Mouse (Mus musculus): ENCODE data around the gene Hoga1. TPM values are rescaled to one million over a fixed set of nuclear protein-coding genes. Genes with fewer than 3 reads are reported as not detected.

Hoga1 gene
- polyA plus RNA-seq, 1 experiment from 2014 or later = 9.8 TPM

GRCm38 (mm10) chr19:42054255-42054654 lies 8.8 kb downstream of the Hoga1 start:
- no peaks in the 10 kb centered on the region for H3K4me1 ChIP-seq (ENCODE audit: control insufficient read depth, insufficient read depth, low read length)
- no peak overlapping the region for H3K4me3 ChIP-seq (ENCODE audit: low read length)
- no peak overlapping the region for H3K4me2 ChIP-seq (replicated peaks; ENCODE audit: low read depth, low read length)
- no peaks in the 10 kb centered on the region for H3K36me3 ChIP-seq (ENCODE audit: control insufficient read depth, insufficient read depth, low read length)
- no peaks in the 10 kb centered on the region for H3K27me3 ChIP-seq (ENCODE audit: control insufficient read depth, insufficient read depth, low read length)
- no peak overlapping the region for H3K9ac ChIP-seq (ENCODE audit: low read depth, low read length)
- 59% methylated on average over 6 of the region's 6 CpGs for WGBS
- no peaks in the 10 kb centered on the region for H3K9me3 ChIP-seq (ENCODE audit: control insufficient read depth, low read length)
- ATAC-seq (ENCODE audit: low FRiP score, low TSS enrichment) = no peak
- no peak overlapping the region for H3K27ac ChIP-seq (ENCODE audit: low read depth, low read length)

DNA sequence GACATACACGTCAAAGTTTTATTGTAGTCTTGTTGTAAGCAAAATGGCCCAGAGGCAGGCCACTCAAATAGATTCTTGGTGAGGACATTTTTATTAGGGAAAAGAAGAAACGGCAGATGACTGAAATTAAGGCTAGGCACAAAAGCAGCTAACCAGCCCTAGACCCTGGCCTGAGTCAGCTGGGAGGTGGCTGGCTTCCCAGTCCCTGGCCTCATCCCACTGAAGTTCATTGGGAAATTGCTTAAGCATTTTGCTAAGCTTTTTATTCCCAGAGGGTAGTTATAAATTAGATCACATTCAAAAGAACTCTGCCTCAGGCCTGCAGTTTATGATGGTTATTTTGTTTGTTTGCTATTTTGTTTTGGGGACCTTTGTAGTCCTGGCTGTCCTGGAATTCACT lies 10.5 kb downstream of the Hoga1 start:
- Histone ChIP-seq H3K4me3 (ENCODE audit: low read length) (no peak overlapping the region), H3K9me3 (ENCODE audit: control insufficient read depth, low read length) (no peaks in the 10 kb centered on the region), H3K36me3 (ENCODE audit: control insufficient read depth, insufficient read depth, low read length) (no peaks in the 10 kb centered on the region), H3K4me2 (replicated peaks; ENCODE audit: low read depth, low read length) (no peak overlapping the region), H3K27me3 (ENCODE audit: control insufficient read depth, insufficient read depth, low read length) (no peaks in the 10 kb centered on the region), H3K4me1 (ENCODE audit: control insufficient read depth, insufficient read depth, low read length) (no peaks in the 10 kb centered on the region), H3K27ac (ENCODE audit: low read depth, low read length) (no peak overlapping the region), H3K9ac (ENCODE audit: low read depth, low read length) (no peak overlapping the region)
- ATAC-seq (ENCODE audit: low FRiP score, low TSS enrichment) = no peak
- WGBS = 71% methylated on average over 2 of the region's 2 CpGs

- Histone ChIP-seq H3K27ac (ENCODE audit: low read depth, low read length) (no peak overlapping the region), H3K27me3 (ENCODE audit: control insufficient read depth, insufficient read depth, low read length) (no peaks in the 10 kb centered on the region), H3K4me1 (ENCODE audit: control insufficient read depth, insufficient read depth, low read length) (no peaks in the 10 kb centered on the region), H3K4me3 (ENCODE audit: low read length) (no peak overlapping the region), H3K9me3 (ENCODE audit: control insufficient read depth, low read length) (no peaks in the 10 kb centered on the region), H3K9ac (ENCODE audit: low read depth, low read length) (no peak overlapping the region), H3K4me2 (replicated peaks; ENCODE audit: low read depth, low read length) (no peak overlapping the region), H3K36me3 (ENCODE audit: control insufficient read depth, insufficient read depth, low read length) (no peaks in the 10 kb centered on the region)
- 76% methylated on average over 6 of the region's 6 CpGs for WGBS
- ATAC-seq (ENCODE audit: low FRiP score, low TSS enrichment) = no peak
Observed at GRCm38 (mm10) chr19:42056719-42057409, 11.5 kb downstream of the Hoga1 start.

- H3K36me3 ChIP-seq (ENCODE audit: control insufficient read depth, insufficient read depth, low read length) = no peaks in the 10 kb centered on the region
- no peak overlapping the region for H3K4me3 ChIP-seq (ENCODE audit: low read length)
- WGBS = 54% methylated on average over 7 of the region's 7 CpGs
- H3K9ac ChIP-seq (ENCODE audit: low read depth, low read length) = no peak overlapping the region
- H3K27ac ChIP-seq (ENCODE audit: low read depth, low read length) = no peak overlapping the region
- no peaks in the 10 kb centered on the region for H3K9me3 ChIP-seq (ENCODE audit: control insufficient read depth, low read length)
- H3K4me1 ChIP-seq (ENCODE audit: control insufficient read depth, insufficient read depth, low read length) = no peaks in the 10 kb centered on the region
- H3K4me2 ChIP-seq (replicated peaks; ENCODE audit: low read depth, low read length) = no peak overlapping the region
- H3K27me3 ChIP-seq (ENCODE audit: control insufficient read depth, insufficient read depth, low read length) = no peaks in the 10 kb centered on the region
- no peak for ATAC-seq (ENCODE audit: low FRiP score, low TSS enrichment)
Observed at GRCm38 (mm10) chr19:42058426-42058825, 13.0 kb downstream of the Hoga1 start.

GRCm38 (mm10) chr19:42061443-42061842 lies 16.0 kb downstream of the Hoga1 start:
- 88% methylated on average over 7 of the region's 7 CpGs for WGBS
- H3K27ac ChIP-seq (ENCODE audit: low read depth, low read length) = no peak overlapping the region
- H3K4me1 ChIP-seq (ENCODE audit: control insufficient read depth, insufficient read depth, low read length) = no peaks in the 10 kb centered on the region
- no peak overlapping the region for H3K4me2 ChIP-seq (replicated peaks; ENCODE audit: low read depth, low read length)
- no peaks in the 10 kb centered on the region for H3K9me3 ChIP-seq (ENCODE audit: control insufficient read depth, low read length)
- no peaks in the 10 kb centered on the region for H3K27me3 ChIP-seq (ENCODE audit: control insufficient read depth, insufficient read depth, low read length)
- no peak for ATAC-seq (ENCODE audit: low FRiP score, low TSS enrichment)
- H3K36me3 ChIP-seq (ENCODE audit: control insufficient read depth, insufficient read depth, low read length) = no peaks in the 10 kb centered on the region
- no peak overlapping the region for H3K9ac ChIP-seq (ENCODE audit: low read depth, low read length)
- no peak overlapping the region for H3K4me3 ChIP-seq (ENCODE audit: low read length)

DNA sequence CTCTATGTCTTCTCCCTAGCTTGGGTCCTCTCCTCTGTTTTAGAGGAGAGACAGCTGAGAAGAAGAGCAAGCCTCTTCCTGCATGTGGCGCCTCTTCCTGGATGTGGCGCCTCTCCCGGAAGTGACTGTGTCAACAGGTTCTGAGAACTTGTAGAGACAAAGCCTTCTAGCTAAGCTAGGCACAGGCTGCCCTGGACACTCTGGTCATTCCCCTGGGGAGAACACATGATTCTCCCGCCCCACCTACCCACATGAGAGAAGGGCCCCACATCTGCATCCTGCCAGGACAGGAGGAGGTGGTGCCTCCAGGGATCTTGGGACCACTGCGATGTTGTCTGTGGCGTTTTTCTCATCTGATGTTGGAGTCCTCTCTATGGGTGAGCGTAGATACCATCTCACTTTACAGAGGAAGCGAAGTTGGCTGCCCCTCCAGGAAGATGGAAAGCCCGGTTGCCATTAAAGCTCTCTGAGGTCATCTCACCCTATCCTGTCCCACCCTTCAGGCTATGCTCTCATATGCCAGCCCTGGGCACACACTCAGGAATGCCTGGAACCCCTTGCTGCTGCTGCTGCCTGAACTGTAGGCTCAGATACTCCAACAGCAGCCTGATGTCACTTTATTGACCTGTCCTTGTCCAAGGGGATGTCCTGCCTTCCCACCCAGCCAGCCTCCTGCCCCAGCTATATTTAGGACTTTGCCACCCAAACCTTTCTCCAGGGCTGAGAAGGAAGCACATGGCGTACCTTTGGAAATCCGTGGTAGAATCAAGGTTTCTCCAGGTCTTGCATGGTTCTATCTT lies 23.2 kb downstream of the Hoga1 start:
- H3K4me1 ChIP-seq (ENCODE audit: control insufficient read depth, insufficient read depth, low read length) = no peaks in the 10 kb centered on the region
- H3K4me3 ChIP-seq (ENCODE audit: low read length) = no peak overlapping the region
- H3K4me2 ChIP-seq (replicated peaks; ENCODE audit: low read depth, low read length) = no peak overlapping the region
- H3K27me3 ChIP-seq (ENCODE audit: control insufficient read depth, insufficient read depth, low read length) = no peaks in the 10 kb centered on the region
- ATAC-seq (ENCODE audit: low FRiP score, low TSS enrichment) = no peak
- WGBS = 77% methylated on average over 11 of the region's 11 CpGs
- no peaks in the 10 kb centered on the region for H3K9me3 ChIP-seq (ENCODE audit: control insufficient read depth, low read length)
- H3K9ac ChIP-seq (ENCODE audit: low read depth, low read length) = no peak overlapping the region
- H3K27ac ChIP-seq (ENCODE audit: low read depth, low read length) = no peak overlapping the region
- no peaks in the 10 kb centered on the region for H3K36me3 ChIP-seq (ENCODE audit: control insufficient read depth, insufficient read depth, low read length)

GRCm38 (mm10) chr19:42069241-42069525 lies 23.8 kb downstream of the Hoga1 start:
- H3K9me3 ChIP-seq (ENCODE audit: control insufficient read depth, low read length) = no peaks in the 10 kb centered on the region
- no peaks in the 10 kb centered on the region for H3K4me1 ChIP-seq (ENCODE audit: control insufficient read depth, insufficient read depth, low read length)
- ATAC-seq (ENCODE audit: low FRiP score, low TSS enrichment) = no peak
- H3K36me3 ChIP-seq (ENCODE audit: control insufficient read depth, insufficient read depth, low read length) = no peaks in the 10 kb centered on the region
- H3K27me3 ChIP-seq (ENCODE audit: control insufficient read depth, insufficient read depth, low read length) = no peaks in the 10 kb centered on the region
- 64% methylated on average over 6 of the region's 6 CpGs for WGBS
- no peak overlapping the region for H3K9ac ChIP-seq (ENCODE audit: low read depth, low read length)
- H3K4me2 ChIP-seq (replicated peaks; ENCODE audit: low read depth, low read length) = no peak overlapping the region
- no peak overlapping the region for H3K27ac ChIP-seq (ENCODE audit: low read depth, low read length)
- H3K4me3 ChIP-seq (ENCODE audit: low read length) = no peak overlapping the region

DNA sequence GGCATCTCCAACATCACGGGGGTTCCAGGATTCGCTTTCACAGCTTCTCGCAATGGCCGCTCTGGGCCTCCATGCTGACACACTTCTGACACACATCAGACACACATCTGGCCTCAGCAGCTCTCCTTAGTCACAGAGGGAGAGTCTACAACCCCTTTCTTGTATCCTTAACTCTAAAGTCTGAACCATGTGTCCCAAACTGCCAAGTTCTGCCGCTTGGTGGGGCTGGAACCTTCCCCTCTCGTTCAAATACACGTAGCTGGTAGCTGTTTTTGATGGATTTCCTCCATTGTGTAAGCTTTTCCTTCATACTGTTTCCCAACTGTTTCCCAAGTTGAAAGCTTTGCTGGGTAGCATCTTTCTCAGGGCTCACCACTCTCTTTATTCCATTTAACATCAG lies 25.8 kb downstream of the Hoga1 start:
- no peaks in the 10 kb centered on the region for H3K27me3 ChIP-seq (ENCODE audit: control insufficient read depth, insufficient read depth, low read length)
- H3K4me3 ChIP-seq (ENCODE audit: low read length) = no peak overlapping the region
- no peaks in the 10 kb centered on the region for H3K9me3 ChIP-seq (ENCODE audit: control insufficient read depth, low read length)
- no peak overlapping the region for H3K4me2 ChIP-seq (replicated peaks; ENCODE audit: low read depth, low read length)
- H3K4me1 ChIP-seq (ENCODE audit: control insufficient read depth, insufficient read depth, low read length) = no peaks in the 10 kb centered on the region
- peaks cover 10% of the 10 kb centered on the region for H3K36me3 ChIP-seq (ENCODE audit: control insufficient read depth, insufficient read depth, low read length)
- no peak overlapping the region for H3K9ac ChIP-seq (ENCODE audit: low read depth, low read length)
- WGBS = 79% methylated on average over 7 of the region's 7 CpGs
- ATAC-seq (ENCODE audit: low FRiP score, low TSS enrichment) = no peak
- H3K27ac ChIP-seq (ENCODE audit: low read depth, low read length) = no peak overlapping the region

- 82% methylated on average over 15 of the region's 15 CpGs for whole genome bisulfite sequencing
- Histone ChIP-seq H3K9me3 (ENCODE audit: control insufficient read depth, low read length) (no peaks in the 10 kb centered on the region), H3K4me3 (ENCODE audit: low read length) (no peak overlapping the region), H3K4me2 (replicated peaks; ENCODE audit: low read depth, low read length) (no peak overlapping the region), H3K4me1 (ENCODE audit: control insufficient read depth, insufficient read depth, low read length) (no peaks in the 10 kb centered on the region), H3K36me3 (ENCODE audit: control insufficient read depth, insufficient read depth, low read length) (peaks cover 13% of the 10 kb centered on the region), H3K27me3 (ENCODE audit: control insufficient read depth, insufficient read depth, low read length) (no peaks in the 10 kb centered on the region), H3K27ac (ENCODE audit: low read depth, low read length) (no peak overlapping the region), H3K9ac (ENCODE audit: low read depth, low read length) (no peak overlapping the region)
- no peak for ATAC-seq (ENCODE audit: low FRiP score, low TSS enrichment)
Observed at GRCm38 (mm10) chr19:42071886-42072608, 26.6 kb downstream of the Hoga1 start.
